Mouse (Mus musculus) common myeloid progenitor, adult 5-6 weeks (primary cell): ENCODE results near the gene Thsd4. TPM values are rescaled to one million over a fixed set of nuclear protein-coding genes. Genes with fewer than 3 reads are reported as not detected.

Source experiments
- ATAC-seq: replicated peaks from 2 replicates; pipeline ENCODE4 v1.8.0; 2016; ENCODE audit warnings: low read depth, mild to moderate bottlenecking, moderate TSS enrichment, inconsistent platforms; ENCODE audit not compliant: poor library complexity, severe bottlenecking
- total RNA-seq: library from RNA; stranded (forward); fragments of 200-1000, 187-1606 nt; gene quantifications from 2 replicates; pipeline ENCODE4 v1.2.3, GENCODE M21; 2017

The Thsd4 gene
- total RNA-seq, 1 experiment from 2014 or later: 0.32 TPM

GRCm38 (mm10) chr9:60400001-60400400 is 121.8 kb downstream of the Thsd4 start:
- ATAC-seq: peak; percentile 58; the same call in 1 of the 2 replicates

GRCm38 (mm10) chr9:60398073-60398472 is 123.8 kb downstream of the Thsd4 start:
- no peak for ATAC-seq

DNA sequence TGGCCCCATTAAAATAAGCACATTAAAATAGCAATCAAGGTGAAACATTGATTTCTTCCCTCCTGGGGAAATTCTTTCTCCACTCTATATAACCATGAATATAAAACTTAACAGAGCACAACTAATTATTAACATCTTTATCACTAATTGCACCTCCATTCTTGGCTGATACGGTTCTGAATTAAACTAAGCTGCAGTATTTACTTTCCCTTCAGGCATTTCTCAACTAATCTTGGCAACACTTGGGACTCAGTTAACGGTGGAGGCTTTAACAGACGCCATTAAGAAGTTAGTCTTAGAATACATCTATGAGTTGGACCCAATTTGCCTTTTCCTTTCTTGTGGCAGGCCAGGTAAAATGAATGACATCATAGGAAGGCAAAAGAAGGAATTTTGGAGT is 125.8 kb downstream of the Thsd4 start:
- ATAC-seq: no peak

DNA sequence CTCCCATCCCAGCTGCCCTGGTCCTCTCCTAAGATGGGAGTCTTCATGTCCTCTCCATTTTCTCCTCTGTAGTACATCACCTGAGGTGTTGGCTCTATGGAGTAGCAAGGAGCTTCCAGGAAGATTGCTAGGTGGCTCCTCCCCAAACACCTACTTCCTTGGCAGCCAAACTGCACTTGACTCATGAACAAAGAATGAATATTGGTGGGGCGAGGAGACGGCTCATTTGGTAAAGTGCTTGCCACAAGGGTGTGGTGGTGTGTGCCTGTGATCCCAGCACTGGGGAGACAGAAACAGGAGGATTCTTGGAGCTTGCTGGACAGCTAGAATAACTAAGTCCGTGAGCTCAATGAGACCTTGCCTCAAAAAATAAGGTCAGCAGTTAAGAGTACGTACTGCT is 128.9 kb downstream of the Thsd4 start:
- ATAC-seq: no peak

GRCm38 (mm10) chr9:60384751-60385150 is 137.1 kb downstream of the Thsd4 start:
- ATAC-seq: no peak

DNA sequence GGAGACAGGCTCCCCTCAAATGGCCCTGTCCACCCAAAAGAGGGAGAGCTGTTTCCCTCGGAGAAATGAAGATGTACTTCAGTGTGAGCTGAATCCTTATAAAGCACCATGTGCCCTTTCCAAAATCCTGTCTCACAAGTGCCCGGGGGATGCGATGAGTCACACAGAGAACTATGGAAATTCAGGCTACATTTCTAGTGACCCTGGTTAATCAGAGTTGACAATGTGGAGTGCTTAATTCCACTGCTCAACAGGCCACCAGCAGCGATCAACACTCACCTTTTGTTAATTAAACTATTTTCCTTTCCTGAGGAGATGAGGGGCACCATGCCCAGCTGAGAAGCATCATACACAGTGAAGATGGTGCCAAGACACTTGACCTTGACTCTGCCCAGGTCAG is 138.9 kb downstream of the Thsd4 start:
- ATAC-seq: no peak

DNA sequence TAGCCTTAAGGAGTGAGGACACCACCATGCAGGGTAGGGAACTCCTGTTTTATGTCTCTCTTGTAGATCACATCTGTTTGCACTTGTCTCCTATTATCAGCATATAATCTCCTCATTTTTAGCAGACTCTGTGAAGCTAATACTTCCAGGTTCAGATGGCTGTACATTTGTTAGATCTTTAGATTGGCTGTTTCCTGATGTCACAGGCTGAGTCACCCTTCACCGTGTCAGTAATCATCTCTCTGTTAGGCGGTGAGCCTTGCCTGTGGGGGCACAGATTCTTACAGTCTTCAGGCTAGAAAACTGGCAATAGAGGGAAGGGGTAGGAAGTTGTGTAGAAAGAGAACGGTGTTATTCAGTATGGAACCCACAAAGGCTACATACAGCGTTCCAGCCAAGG is 139.3 kb downstream of the Thsd4 start:
- no peak for ATAC-seq

DNA sequence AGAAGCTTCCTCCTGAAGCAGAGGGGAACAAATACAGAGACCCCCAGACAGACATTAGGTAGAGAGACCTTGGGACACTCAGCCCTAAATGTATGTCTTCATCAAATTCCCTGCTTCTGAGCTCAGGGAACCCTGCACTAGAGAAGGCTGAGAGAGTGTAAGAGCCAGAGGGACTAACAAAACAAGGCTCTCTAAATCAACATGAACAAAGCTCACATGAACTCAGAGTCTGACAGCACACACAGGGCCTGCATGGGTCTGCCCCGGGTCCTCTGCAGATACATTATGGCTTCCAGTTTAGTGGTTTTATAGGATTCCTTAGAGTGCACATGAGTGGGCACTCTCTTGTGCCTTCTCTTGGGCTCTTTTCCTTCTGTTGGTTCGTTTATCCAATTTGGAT is 140.8 kb downstream of the Thsd4 start:
- no peak for ATAC-seq

DNA sequence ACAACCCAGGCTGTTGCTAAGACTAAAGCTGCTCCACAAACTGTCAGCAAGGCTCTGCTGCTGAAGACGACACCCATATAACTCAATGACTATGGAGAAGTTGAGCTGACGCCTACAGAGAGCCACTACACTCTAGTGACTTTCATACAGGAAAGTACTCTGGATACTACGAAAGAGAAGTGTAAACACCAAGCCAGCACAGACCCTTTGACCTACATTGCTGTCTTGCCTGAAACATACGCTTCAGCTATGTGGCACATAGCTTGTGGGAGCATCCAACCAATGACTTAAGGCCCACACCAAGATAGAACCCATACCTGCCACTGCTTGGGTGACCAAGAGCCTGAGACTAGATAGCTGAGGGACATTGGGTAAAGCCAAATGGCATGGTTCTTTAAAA is 141.3 kb downstream of the Thsd4 start:
- no peak for ATAC-seq

- ATAC-seq: no peak
Measured at GRCm38 (mm10) chr9:60378235-60378634, 143.6 kb downstream of the Thsd4 start.

- ATAC-seq: no peak
Measured at GRCm38 (mm10) chr9:60373161-60373737, 148.6 kb downstream of the Thsd4 start.

DNA sequence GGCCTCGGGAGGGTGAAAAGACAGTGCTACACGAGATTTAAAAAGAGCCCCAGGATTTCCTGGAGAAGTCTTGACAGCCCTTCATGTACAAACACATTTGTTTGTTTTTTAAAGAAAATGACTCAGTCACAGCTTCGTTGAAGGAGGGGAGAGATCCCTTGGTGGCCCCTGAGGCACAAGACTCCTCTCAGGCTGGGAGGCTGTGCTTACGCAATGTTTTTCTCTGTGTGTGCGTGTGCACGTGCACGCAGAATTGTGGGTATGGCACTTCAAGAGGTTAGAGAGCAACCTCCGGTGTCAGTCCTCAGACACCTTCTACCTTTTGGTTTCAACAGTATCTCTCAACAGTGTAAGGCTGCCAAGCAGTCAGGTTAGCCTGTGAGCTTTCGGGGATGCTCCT is 153.3 kb downstream of the Thsd4 start:
- no peak for ATAC-seq

DNA sequence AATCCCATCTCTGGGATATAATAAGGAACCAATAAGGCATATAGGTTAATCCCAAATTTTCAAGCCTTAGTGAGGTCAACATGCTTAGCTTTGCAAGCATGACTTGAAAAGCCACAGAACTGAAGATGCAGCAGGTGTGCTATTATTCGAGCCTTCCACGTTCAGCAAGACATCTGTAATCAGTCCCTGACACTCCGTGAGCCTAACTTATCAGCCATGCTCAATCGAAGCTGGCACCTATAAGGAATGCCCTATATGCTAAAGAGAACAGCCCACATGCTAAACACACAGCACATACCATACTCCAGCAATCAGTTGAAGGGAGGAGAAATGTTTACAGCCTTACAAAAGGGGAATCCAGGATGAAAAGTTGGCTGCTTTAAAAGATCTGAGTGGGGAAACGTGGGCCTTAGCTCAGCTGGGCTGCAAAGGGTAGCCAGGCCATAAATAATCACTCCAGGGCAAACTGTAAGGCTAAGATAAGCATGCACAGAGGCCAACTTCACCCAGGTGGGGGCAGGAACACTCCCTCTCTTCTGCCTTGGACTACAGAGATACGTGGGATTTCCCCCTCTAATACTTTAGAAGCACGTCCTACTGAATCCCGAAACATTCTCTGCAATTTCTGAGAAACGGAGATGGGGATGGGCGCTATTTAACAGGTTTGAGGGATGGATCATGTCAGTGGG is 154.1 kb downstream of the Thsd4 start:
- ATAC-seq: peak; percentile 71

- no peak for ATAC-seq
Measured at GRCm38 (mm10) chr9:60364166-60364781, 157.6 kb downstream of the Thsd4 start.

GRCm38 (mm10) chr9:60352351-60352750 is 169.5 kb downstream of the Thsd4 start:
- ATAC-seq: no peak

- ATAC-seq: no peak
Measured at GRCm38 (mm10) chr9:60351153-60351552, 170.7 kb downstream of the Thsd4 start.

- ATAC-seq: no peak
Measured at GRCm38 (mm10) chr9:60336147-60336546, 185.7 kb downstream of the Thsd4 start.

- ATAC-seq: no peak
Measured at GRCm38 (mm10) chr9:60335455-60335854, 186.4 kb downstream of the Thsd4 start.

DNA sequence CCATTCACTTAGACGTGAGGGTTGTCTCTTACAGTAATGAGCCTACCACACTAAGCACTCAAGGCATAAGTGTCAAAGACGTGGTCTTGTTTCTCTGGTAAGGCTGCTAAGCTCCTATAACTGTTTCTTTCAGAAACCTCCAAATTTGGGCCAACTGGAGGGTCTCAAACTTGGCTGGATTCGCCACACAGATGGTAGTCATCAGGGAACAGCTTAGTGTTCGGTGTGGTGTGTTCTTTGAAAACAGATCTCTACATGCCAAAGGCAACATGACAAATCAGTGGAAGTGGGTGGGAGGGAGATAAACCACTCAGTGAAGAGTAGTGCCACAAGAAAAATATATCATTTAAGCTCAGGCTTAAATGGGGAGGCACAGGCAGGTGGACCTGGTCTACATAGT is 191.9 kb downstream of the Thsd4 start:
- ATAC-seq: no peak

DNA sequence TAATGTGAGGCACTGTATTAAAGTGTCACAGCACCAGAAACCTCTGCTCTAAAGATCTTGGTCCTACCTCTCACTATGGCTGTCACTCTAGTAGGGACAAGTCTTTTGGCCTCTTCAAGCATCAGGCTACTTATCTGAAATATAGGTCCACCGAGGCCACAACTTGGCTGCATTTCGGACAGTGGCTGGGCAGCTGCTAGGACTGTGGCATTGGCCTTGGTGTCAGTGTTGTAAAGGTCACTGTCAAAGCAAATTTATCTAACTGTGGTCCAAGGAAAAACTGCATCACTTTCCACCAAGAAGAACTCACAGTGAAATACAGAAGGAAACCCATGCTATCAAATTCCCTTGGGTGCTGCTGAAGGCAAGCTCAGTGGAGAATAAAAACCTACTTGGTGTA is 197.1 kb downstream of the Thsd4 start:
- no peak for ATAC-seq

GRCm38 (mm10) chr9:60323435-60323834 is 198.4 kb downstream of the Thsd4 start:
- ATAC-seq: no peak

DNA sequence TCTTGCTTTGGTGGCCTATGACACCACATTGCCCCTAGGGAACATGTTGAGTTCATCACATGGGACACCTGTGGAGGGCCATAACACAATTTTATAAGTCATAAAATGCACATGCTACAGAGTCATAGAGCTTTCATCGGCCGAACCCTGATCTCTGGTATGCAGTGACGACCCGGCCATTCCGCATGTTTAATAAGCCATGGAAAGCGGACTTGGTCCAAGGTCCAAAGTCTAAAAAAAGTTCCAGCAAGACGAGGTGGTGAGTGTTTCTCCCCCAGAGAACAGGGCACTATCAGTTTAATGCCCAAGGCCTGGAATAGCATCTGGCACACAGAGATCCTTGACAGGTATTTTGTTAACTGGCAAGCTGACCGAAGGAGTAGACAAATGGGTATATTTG is 204.6 kb downstream of the Thsd4 start:
- ATAC-seq: no peak
